Mouse (Mus musculus): ENCODE measurements around the gene Ms4a6b.

GRCm38 (mm10) chr19:11520146-11520545 lies 3.8 kb downstream of the Ms4a6b start:
- TF ChIP-seq CTCF (IDR thresholded peaks at IDR 0.05; ENCODE audit: extremely low read depth, insufficient read depth, insufficient read length, insufficient replicate concordance) (no peak), POLR2A (IDR thresholded peaks at IDR 0.05; ENCODE audit: low read depth, low read length) (no peak)
